Mouse (Mus musculus) megakaryocyte, embryonic 14.5 days (primary cell): ENCODE results near the gene Olfr47. TPM values are rescaled to one million over a fixed set of nuclear protein-coding genes. Genes with fewer than 3 reads are reported as not detected.
"Not testable (repeated sequence)": the region's sequence is repeated elsewhere in the genome, so short reads cannot be mapped to it uniquely, and the experiment has no call there.

Experiments
- H3K27me3 ChIP-seq: replicated peaks from 2 replicates; pipeline ENCODE3; 2012; ENCODE audit warnings: inconsistent platforms
- H3K36me3 ChIP-seq: replicated peaks from 2 replicates; pipeline ENCODE3; 2012; ENCODE audit warnings: low read length, inconsistent platforms, mixed read lengths
- H3K4me1 ChIP-seq: 2 replicates; pipeline ENCODE4 v1.6.1; 2012; ENCODE audit warnings: inconsistent platforms
- H3K4me3 ChIP-seq: replicated peaks from 2 replicates; pipeline ENCODE3; 2012; ENCODE audit warnings: moderate library complexity, mild to moderate bottlenecking, inconsistent platforms
- H3K9me3 ChIP-seq: 2 replicates; pipeline ENCODE4 v1.6.1; 2012; ENCODE audit warnings: inconsistent platforms
- FLI1 ChIP-seq: IDR thresholded peaks from 2 replicates; pipeline ENCODE4 v1.6.1; 2012; ENCODE audit warnings: low read length, inconsistent platforms, mixed read lengths
- GATA1 ChIP-seq: IDR thresholded peaks from 3 replicates; pipeline ENCODE4 v1.6.1; 2012; ENCODE audit warnings: mixed read lengths, low read length, inconsistent platforms, borderline replicate concordance
- polyA plus RNA-seq: library from polyadenylated mRNA; stranded (reverse); fragments of >175 nt; gene quantifications from 2 replicates; pipeline ENCODE4 v1.2.3, GENCODE M21; 2012; ENCODE audit warnings: low replicate concordance; ENCODE audit not compliant: insufficient read depth

The Olfr47 gene
- polyA plus RNA-seq: not detected in 2 replicates

GRCm38 (mm10) chr6:43231255-43231654 lies at the start of gene Olfr47:
Gene Olfr47, plus strand, starts transcription at chr6:43231529.
- not testable (repeated sequence) for H3K4me1 ChIP-seq, H3K27me3 ChIP-seq, H3K36me3 ChIP-seq, H3K4me3 ChIP-seq, H3K9me3 ChIP-seq

GRCm38 (mm10) chr6:43190986-43191385 lies 40.3 kb upstream of the Olfr47 start:
- Histone ChIP-seq H3K4me1 (no peaks in the 10 kb centered on the region), H3K4me3 (no peak overlapping the region), H3K27me3 (no peaks in the 10 kb centered on the region), H3K36me3 (no peaks in the 10 kb centered on the region), H3K9me3 (no peaks in the 10 kb centered on the region)
- no peak for TF ChIP-seq FLI1
- TF ChIP-seq GATA1: no peak

GRCm38 (mm10) chr6:43196781-43197180 lies 34.5 kb upstream of the Olfr47 start, which contains the start of gene Olfr435:
Gene Olfr435, plus strand, starts transcription at chr6:43197146.
- no peaks in the 10 kb centered on the region for H3K9me3 ChIP-seq
- H3K4me1 ChIP-seq: no peaks in the 10 kb centered on the region

GRCm38 (mm10) chr6:43198094-43198493 lies 33.2 kb upstream of the Olfr47 start:
- TF ChIP-seq GATA1 (no peak), FLI1 (no peak)
- H3K4me1 ChIP-seq: no peaks in the 10 kb centered on the region
- no peaks in the 10 kb centered on the region for H3K36me3 ChIP-seq

More at GRCm38 (mm10) chr6:43196781-43197180, 34.5 kb upstream of the Olfr47 start, which contains the start of gene Olfr435:
- no peaks in the 10 kb centered on the region for H3K36me3 ChIP-seq
- TF ChIP-seq GATA1: no peak
- TF ChIP-seq FLI1: no peak
- H3K4me3 ChIP-seq: no peak within 1 kb of the TSS
- no peaks in the 10 kb centered on the region for H3K27me3 ChIP-seq

GRCm38 (mm10) chr6:43202786-43203185 lies 28.5 kb upstream of the Olfr47 start:
- Histone ChIP-seq H3K4me3 (no peak overlapping the region), H3K27me3 (no peaks in the 10 kb centered on the region), H3K36me3 (no peaks in the 10 kb centered on the region), H3K4me1 (no peaks in the 10 kb centered on the region), H3K9me3 (no peaks in the 10 kb centered on the region)
- no peak for TF ChIP-seq GATA1
- TF ChIP-seq FLI1: no peak

More at GRCm38 (mm10) chr6:43198094-43198493, 33.2 kb upstream of the Olfr47 start:
- Histone ChIP-seq H3K27me3 (no peaks in the 10 kb centered on the region), H3K9me3 (no peaks in the 10 kb centered on the region), H3K4me3 (no peak overlapping the region)

- Histone ChIP-seq H3K9me3 (no peaks in the 10 kb centered on the region), H3K4me3 (no peak overlapping the region), H3K36me3 (no peaks in the 10 kb centered on the region), H3K4me1 (no peaks in the 10 kb centered on the region), H3K27me3 (no peaks in the 10 kb centered on the region)
- no peak for TF ChIP-seq GATA1
- no peak for TF ChIP-seq FLI1
Observed at GRCm38 (mm10) chr6:43205355-43205754, 26.0 kb upstream of the Olfr47 start.

GRCm38 (mm10) chr6:43212873-43213272 lies 18.5 kb upstream of the Olfr47 start, which contains the start of gene Olfr434:
Gene Olfr434, plus strand, starts transcription at chr6:43213021.
- H3K4me3 ChIP-seq, H3K36me3 ChIP-seq, H3K9me3 ChIP-seq, H3K27me3 ChIP-seq, H3K4me1 ChIP-seq: not testable (repeated sequence)

GRCm38 (mm10) chr6:43242061-43242460 lies 10.7 kb downstream of the Olfr47 start:
- peaks cover 4% of the 10 kb centered on the region for H3K27me3 ChIP-seq
- H3K36me3 ChIP-seq: no peaks in the 10 kb centered on the region
- TF ChIP-seq GATA1: no peak
- TF ChIP-seq FLI1: no peak
- no peak overlapping the region for H3K4me3 ChIP-seq
- H3K4me1 ChIP-seq: no peaks in the 10 kb centered on the region
- no peaks in the 10 kb centered on the region for H3K9me3 ChIP-seq

GRCm38 (mm10) chr6:43247396-43247795 lies 16.1 kb downstream of the Olfr47 start:
- 0 out of 2 replicates have a peak, but pooled peaks cover 3% of the 10 kb centered on the region for H3K4me1 ChIP-seq

GRCm38 (mm10) chr6:43252994-43253393 lies 21.7 kb downstream of the Olfr47 start:
- no peak overlapping the region for H3K4me3 ChIP-seq
- no peaks in the 10 kb centered on the region for H3K36me3 ChIP-seq
- no peaks in the 10 kb centered on the region for H3K9me3 ChIP-seq
- 0 out of 2 replicates have a peak, but pooled peaks cover 3% of the 10 kb centered on the region for H3K4me1 ChIP-seq
- TF ChIP-seq GATA1 (no peak), FLI1 (no peak)
- peaks cover 13% of the 10 kb centered on the region for H3K27me3 ChIP-seq

More at GRCm38 (mm10) chr6:43247396-43247795, 16.1 kb downstream of the Olfr47 start:
- TF ChIP-seq GATA1 (no peak), FLI1 (no peak)
- H3K9me3 ChIP-seq: no peaks in the 10 kb centered on the region
- H3K4me3 ChIP-seq: no peak overlapping the region
- no peaks in the 10 kb centered on the region for H3K36me3 ChIP-seq
- H3K27me3 ChIP-seq: peaks cover 11% of the 10 kb centered on the region

GRCm38 (mm10) chr6:43254193-43254926 lies 23.0 kb downstream of the Olfr47 start:
- Histone ChIP-seq H3K27me3 (peaks cover 10% of the 10 kb centered on the region), H3K36me3 (no peaks in the 10 kb centered on the region), H3K4me3 (no peak overlapping the region), H3K4me1 (peaks cover 8% of the 10 kb centered on the region; the same call in 1 of the 2 replicates), H3K9me3 (no peaks in the 10 kb centered on the region)
- TF ChIP-seq GATA1: no peak
- TF ChIP-seq FLI1: no peak
